Mouse (Mus musculus): ENCODE results near the gene Slc7a5. TPM values are rescaled to one million over a fixed set of nuclear protein-coding genes. Genes with fewer than 3 reads are reported as not detected.
A peak's percentile ranks its signal among the peaks of the same experiment; 100 is the strongest.

Gene Slc7a5
- polyA plus RNA-seq, 1 experiment from 2014 or later: 17.3 TPM

GRCm38 (mm10) chr8:121922101-121922500 is 14.6 kb upstream of the Slc7a5 start:
- Histone ChIP-seq H3K4me1 (peaks cover 9% of the 10 kb centered on the region; the same call in 1 of the 2 replicates), H3K36me3 (no peaks in the 10 kb centered on the region), H3K9ac (0 out of 2 replicates have a peak overlapping the region, but pooled peaks have one; percentile 7), H3K27me3 (replicated peaks) (no peaks in the 10 kb centered on the region), H3K4me2 (no peak overlapping the region), H3K4me3 (no peak overlapping the region), H3K9me3 (no peaks in the 10 kb centered on the region), H3K27ac (replicated peaks) (peak overlapping the region; percentile 73)
- WGBS: 48% methylated on average over 8 of the region's 8 CpGs
- no peak for ATAC-seq (ENCODE audit: extremely low read depth, insufficient number of reproducible peaks, low FRiP score, low TSS enrichment)

- Histone ChIP-seq H3K9ac (peak overlapping the region; percentile 7; the same call in 1 of the 2 replicates), H3K27ac (replicated peaks) (peak overlapping the region; percentile 73), H3K9me3 (no peaks in the 10 kb centered on the region), H3K4me1 (peaks cover 9% of the 10 kb centered on the region; the same call in 1 of the 2 replicates), H3K4me2 (no peak overlapping the region), H3K27me3 (replicated peaks) (no peaks in the 10 kb centered on the region), H3K4me3 (no peak overlapping the region), H3K36me3 (no peaks in the 10 kb centered on the region)
- no peak for ATAC-seq (ENCODE audit: extremely low read depth, insufficient number of reproducible peaks, low FRiP score, low TSS enrichment)
- WGBS: 72% methylated on average over 8 of the region's 8 CpGs
Observed at GRCm38 (mm10) chr8:121921582-121921981, 14.1 kb upstream of the Slc7a5 start.

- WGBS: 42% methylated on average over 3 of the region's 3 CpGs
Observed at GRCm38 (mm10) chr8:121919731-121920130, 12.2 kb upstream of the Slc7a5 start.

GRCm38 (mm10) chr8:121919158-121919557 is 11.7 kb upstream of the Slc7a5 start:
- H3K36me3 ChIP-seq: no peaks in the 10 kb centered on the region
- no peak overlapping the region for H3K4me2 ChIP-seq
- H3K27me3 ChIP-seq (replicated peaks): peaks cover 9% of the 10 kb centered on the region
- H3K4me1 ChIP-seq: peaks cover 9% of the 10 kb centered on the region; the same call in 1 of the 2 replicates
- H3K9me3 ChIP-seq: no peaks in the 10 kb centered on the region
- 56% methylated on average over 4 of the region's 4 CpGs for WGBS
- no peak overlapping the region for H3K9ac ChIP-seq
- no peak overlapping the region for H3K4me3 ChIP-seq
- H3K27ac ChIP-seq (replicated peaks): no peak overlapping the region
- ATAC-seq (ENCODE audit: extremely low read depth, insufficient number of reproducible peaks, low FRiP score, low TSS enrichment): no peak

More at GRCm38 (mm10) chr8:121919731-121920130, 12.2 kb upstream of the Slc7a5 start:
- H3K36me3 ChIP-seq: no peaks in the 10 kb centered on the region
- no peak overlapping the region for H3K27ac ChIP-seq (replicated peaks)
- H3K27me3 ChIP-seq (replicated peaks): peaks cover 3% of the 10 kb centered on the region
- H3K4me1 ChIP-seq: peaks cover 9% of the 10 kb centered on the region; the same call in 1 of the 2 replicates
- no peak for ATAC-seq (ENCODE audit: extremely low read depth, insufficient number of reproducible peaks, low FRiP score, low TSS enrichment)
- no peak overlapping the region for H3K4me2 ChIP-seq
- H3K9ac ChIP-seq: no peak overlapping the region
- H3K4me3 ChIP-seq: no peak overlapping the region
- no peaks in the 10 kb centered on the region for H3K9me3 ChIP-seq

- peaks cover 9% of the 10 kb centered on the region for H3K4me1 ChIP-seq
- peaks cover 36% of the 10 kb centered on the region for H3K27me3 ChIP-seq (replicated peaks)
- WGBS: 62% methylated on average over 8 of the region's 8 CpGs
- no peaks in the 10 kb centered on the region for H3K9me3 ChIP-seq
- ATAC-seq (ENCODE audit: extremely low read depth, insufficient number of reproducible peaks, low FRiP score, low TSS enrichment): no peak
- H3K4me2 ChIP-seq: no peak overlapping the region
- no peak overlapping the region for H3K27ac ChIP-seq (replicated peaks)
- no peak overlapping the region for H3K4me3 ChIP-seq
- no peak overlapping the region for H3K9ac ChIP-seq
- H3K36me3 ChIP-seq: no peaks in the 10 kb centered on the region
Observed at GRCm38 (mm10) chr8:121913378-121913777, 5.9 kb upstream of the Slc7a5 start.

- no peak overlapping the region for H3K27ac ChIP-seq (replicated peaks)
Observed at GRCm38 (mm10) chr8:121912831-121913230, 5.3 kb upstream of the Slc7a5 start.

GRCm38 (mm10) chr8:121911987-121912386 is 4.5 kb upstream of the Slc7a5 start:
- Histone ChIP-seq H3K4me3 (no peak overlapping the region), H3K4me2 (no peak overlapping the region), H3K4me1 (peaks cover 16% of the 10 kb centered on the region), H3K9ac (no peak overlapping the region), H3K9me3 (no peaks in the 10 kb centered on the region), H3K36me3 (no peaks in the 10 kb centered on the region), H3K27ac (replicated peaks) (no peak overlapping the region), H3K27me3 (replicated peaks) (peaks cover 40% of the 10 kb centered on the region)
- WGBS: 55% methylated on average over 7 of the region's 7 CpGs
- no peak for ATAC-seq (ENCODE audit: extremely low read depth, insufficient number of reproducible peaks, low FRiP score, low TSS enrichment)

More at GRCm38 (mm10) chr8:121912831-121913230, 5.3 kb upstream of the Slc7a5 start:
- Histone ChIP-seq H3K4me3 (no peak overlapping the region), H3K4me1 (peaks cover 15% of the 10 kb centered on the region), H3K9ac (no peak overlapping the region), H3K4me2 (no peak overlapping the region), H3K36me3 (no peaks in the 10 kb centered on the region), H3K27me3 (replicated peaks) (peaks cover 40% of the 10 kb centered on the region), H3K9me3 (no peaks in the 10 kb centered on the region)
- no peak for ATAC-seq (ENCODE audit: extremely low read depth, insufficient number of reproducible peaks, low FRiP score, low TSS enrichment)
- 56% methylated on average over 3 of the region's 3 CpGs for WGBS

- Histone ChIP-seq H3K27ac (replicated peaks) (no peak overlapping the region), H3K9ac (no peak overlapping the region), H3K36me3 (no peaks in the 10 kb centered on the region), H3K4me3 (no peak overlapping the region), H3K9me3 (no peaks in the 10 kb centered on the region), H3K27me3 (replicated peaks) (peaks cover 40% of the 10 kb centered on the region), H3K4me1 (peaks cover 19% of the 10 kb centered on the region), H3K4me2 (no peak overlapping the region)
- whole genome bisulfite sequencing: 80% methylated on average over 6 of the region's 6 CpGs
- ATAC-seq (ENCODE audit: extremely low read depth, insufficient number of reproducible peaks, low FRiP score, low TSS enrichment): no peak
Observed at GRCm38 (mm10) chr8:121911400-121911799, 3.9 kb upstream of the Slc7a5 start.

- peaks cover 36% of the 10 kb centered on the region for H3K27me3 ChIP-seq (replicated peaks)
- no peak for ATAC-seq (ENCODE audit: extremely low read depth, insufficient number of reproducible peaks, low FRiP score, low TSS enrichment)
- H3K9me3 ChIP-seq: no peaks in the 10 kb centered on the region
- H3K27ac ChIP-seq (replicated peaks): no peak overlapping the region
- peaks cover 36% of the 10 kb centered on the region for H3K4me1 ChIP-seq
- 2% methylated on average over 6 of the region's 6 CpGs for WGBS
- no peaks in the 10 kb centered on the region for H3K36me3 ChIP-seq
- H3K4me3 ChIP-seq: no peak overlapping the region
- peak overlapping the region; percentile 38 for H3K9ac ChIP-seq
- H3K4me2 ChIP-seq: peak overlapping the region; percentile 17; the same call in 1 of the 2 replicates
Observed at GRCm38 (mm10) chr8:121909663-121910062, 2.2 kb upstream of the Slc7a5 start.

- H3K9ac ChIP-seq: peak overlapping the region; percentile 38; the same call in 1 of the 2 replicates
- H3K27ac ChIP-seq (replicated peaks): no peak overlapping the region
- peaks cover 41% of the 10 kb centered on the region for H3K4me1 ChIP-seq
- H3K36me3 ChIP-seq: no peaks in the 10 kb centered on the region
- H3K9me3 ChIP-seq: no peaks in the 10 kb centered on the region
- ATAC-seq (ENCODE audit: extremely low read depth, insufficient number of reproducible peaks, low FRiP score, low TSS enrichment): no peak
- WGBS: 57% methylated on average over 8 of the region's 8 CpGs
- H3K27me3 ChIP-seq (replicated peaks): peaks cover 31% of the 10 kb centered on the region
- no peak overlapping the region for H3K4me2 ChIP-seq
- no peak overlapping the region for H3K4me3 ChIP-seq
Observed at GRCm38 (mm10) chr8:121909148-121909541, 1.7 kb upstream of the Slc7a5 start.

- peak overlapping the region; percentile 95 for H3K4me2 ChIP-seq
- ATAC-seq (ENCODE audit: extremely low read depth, insufficient number of reproducible peaks, low FRiP score, low TSS enrichment): no peak
- no peak overlapping the region for H3K9ac ChIP-seq
- no peak overlapping the region for H3K27ac ChIP-seq (replicated peaks)
- no peaks in the 10 kb centered on the region for H3K9me3 ChIP-seq
- H3K4me3 ChIP-seq: peak overlapping the region; percentile 83; the same call in 1 of the 2 replicates
- 44% methylated on average over 8 of the region's 8 CpGs for WGBS
- H3K36me3 ChIP-seq: no peaks in the 10 kb centered on the region
- H3K4me1 ChIP-seq: peaks cover 45% of the 10 kb centered on the region
- H3K27me3 ChIP-seq (replicated peaks): peaks cover 26% of the 10 kb centered on the region
Observed at GRCm38 (mm10) chr8:121908378-121909147, 1.1 kb upstream of the Slc7a5 start.

Measured in heart, embryonic 13.5 days (tissue).